Mouse (Mus musculus) embryonic fibroblast, embryonic 13.5 days (primary cell): ENCODE data around the gene Gse1.

Experiments used
- CTCF ChIP-seq: IDR thresholded peaks from 2 replicates; pipeline ENCODE4 v1.5.1; 2011; ENCODE audit warnings: mild to moderate bottlenecking, control low read depth, low read length, moderate library complexity, borderline replicate concordance; ENCODE audit not compliant: insufficient read depth
- POLR2A ChIP-seq: IDR thresholded peaks from 2 replicates; pipeline ENCODE4 v1.6.1; 2011; ENCODE audit warnings: low read depth, mild to moderate bottlenecking, control low read depth, low read length, moderate library complexity

DNA sequence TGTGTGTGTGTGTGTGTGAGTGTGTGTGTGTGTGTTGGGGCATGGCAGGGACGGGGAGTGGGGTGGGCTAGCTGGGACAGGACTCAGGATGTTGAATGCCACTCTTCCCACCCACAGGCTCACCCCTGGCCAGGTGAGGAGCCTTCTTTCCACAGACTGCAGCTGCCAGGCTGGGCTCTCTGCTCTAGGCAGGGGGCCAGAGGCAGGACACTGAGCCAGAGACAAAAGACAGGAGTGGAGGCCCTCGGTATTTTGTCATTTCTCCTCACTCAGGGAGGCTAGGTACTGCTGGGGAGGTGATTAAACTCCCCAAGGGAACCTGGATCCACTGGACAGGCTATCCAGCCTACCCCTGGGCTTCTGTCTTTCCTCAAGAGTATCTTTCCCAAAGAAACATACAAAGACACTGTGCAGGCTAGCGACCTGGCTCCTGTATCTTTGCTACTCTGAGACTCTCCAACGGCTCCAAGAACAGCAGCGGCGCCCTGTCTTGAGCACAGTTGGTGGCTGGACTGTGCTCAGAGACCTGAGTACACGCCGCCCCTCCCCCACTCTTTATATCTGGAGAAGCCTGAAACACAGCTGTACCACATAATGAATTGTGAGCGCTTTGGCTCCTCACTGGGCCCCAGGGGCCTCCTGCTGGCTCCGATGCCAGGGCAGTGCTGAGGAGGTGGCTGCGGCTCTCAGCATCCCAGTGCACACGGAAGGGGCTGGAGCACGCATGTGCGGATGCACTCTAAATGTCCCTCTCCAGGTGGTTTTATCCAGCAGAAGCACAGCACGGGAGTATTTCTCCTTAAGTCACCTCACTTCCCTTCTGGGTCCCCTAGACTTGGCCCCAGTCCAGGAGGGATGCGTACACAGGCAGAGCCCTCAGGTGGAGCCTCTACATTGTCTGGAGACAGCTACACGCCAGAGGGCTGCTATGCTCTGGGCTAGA, 43.1 kb upstream of the Gse1 start:
- TF ChIP-seq POLR2A, result no peak
- TF ChIP-seq CTCF, result no peak
